Mouse (Mus musculus) liver, embryonic 15.5 days (tissue): Measurements from ENCODE around the gene Chmp3. TPM values are rescaled to one million over a fixed set of nuclear protein-coding genes. Genes with fewer than 3 reads are reported as not detected.
A peak's percentile ranks its signal among the peaks of the same experiment; 100 is the strongest.

Source experiments
- ATAC-seq: fragments of 200-750 bp; cut with Nextera tagmentation; 2 replicates; pipeline ENCODE4 v1.8.0; 2017; ENCODE audit warnings: moderate number of reproducible peaks, mild to moderate bottlenecking, moderate library complexity; ENCODE audit not compliant: insufficient read depth
- H3K27ac ChIP-seq: fragments of 300-500 bp; sonication (generic); replicated peaks from 2 replicates; pipeline ENCODE4 v1.5.1; 2015; ENCODE audit warnings: mild to moderate bottlenecking, inconsistent platforms
- H3K27me3 ChIP-seq: fragments of 300-500 bp; sonication (generic); 2 replicates; pipeline ENCODE4 v1.6.1; 2015; ENCODE audit warnings: mild to moderate bottlenecking, inconsistent platforms
- H3K36me3 ChIP-seq: fragments of 300-500 bp; sonication (generic); replicated peaks from 2 replicates; pipeline ENCODE4 v1.6.1; 2015; ENCODE audit warnings: moderate library complexity, mild to moderate bottlenecking, inconsistent platforms
- H3K4me1 ChIP-seq: fragments of 300-500 bp; sonication (generic); replicated peaks from 2 replicates; pipeline ENCODE4 v1.6.1; 2015; ENCODE audit warnings: inconsistent platforms
- H3K4me2 ChIP-seq: fragments of 300-500 bp; sonication (generic); 2 replicates; pipeline ENCODE4 v1.6.1; 2015; ENCODE audit warnings: moderate library complexity, mild to moderate bottlenecking, inconsistent platforms
- H3K4me3 ChIP-seq: fragments of 300-500 bp; sonication (generic); replicated peaks from 2 replicates; pipeline ENCODE4 v1.5.1; 2015; ENCODE audit warnings: mild to moderate bottlenecking, inconsistent platforms
- H3K9ac ChIP-seq: fragments of 300-500 bp; sonication (generic); 2 replicates; pipeline ENCODE4 v1.6.1; 2015; ENCODE audit warnings: moderate library complexity, mild to moderate bottlenecking, inconsistent platforms
- H3K9me3 ChIP-seq: fragments of 300-500 bp; sonication (generic); replicated peaks from 2 replicates; pipeline ENCODE4 v1.6.1; 2016; ENCODE audit warnings: inconsistent platforms
- WGBS: fragments of 180-500 bp; shearing (Covaris S2); methylation state at CpG from one replicate; pipeline ENCODE4 v1.1.7; 2015; ENCODE audit warnings: mixed read lengths; ENCODE audit not compliant: insufficient replicate concordance; 5-methylcytosine and 5-hydroxymethylcytosine counted together
- polyA plus RNA-seq: library from polyadenylated mRNA; unstranded; fragments of >200 nt; fragmentation: Nextera tagmentation; extraction: Ambion mirVana; gene quantifications from 2 replicates; pipeline ENCODE4 v1.2.1, GENCODE M21; 2015

Chmp3 gene
- polyA plus RNA-seq, 1 experiment from 2014 or later = 31.0 TPM

DNA sequence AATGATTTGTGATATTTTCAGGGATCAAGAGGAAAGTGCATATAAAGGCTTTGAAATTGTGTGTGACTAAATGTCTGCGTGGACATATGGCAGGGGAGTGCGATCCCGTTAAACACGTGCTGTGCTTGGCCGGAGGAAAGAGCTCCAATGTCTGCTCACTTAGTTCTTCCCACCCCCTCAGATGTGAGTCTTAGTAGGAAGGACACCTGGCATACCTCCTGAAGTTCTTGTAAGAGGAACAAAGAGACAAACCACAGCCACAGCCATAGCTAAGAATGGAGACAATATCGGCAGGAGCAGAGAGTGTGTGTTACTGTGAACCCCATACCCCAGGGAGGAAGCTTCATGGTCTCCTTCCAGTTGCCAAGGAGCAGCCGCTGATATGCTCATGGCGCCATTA lies 13.4 kb upstream of the Chmp3 start:
- Histone ChIP-seq H3K27me3 (no peaks in the 10 kb centered on the region), H3K4me3 (no peak overlapping the region), H3K4me1 (no peaks in the 10 kb centered on the region), H3K4me2 (no peak overlapping the region), H3K27ac (no peak overlapping the region), H3K9ac (no peak overlapping the region), H3K9me3 (no peaks in the 10 kb centered on the region), H3K36me3 (no peaks in the 10 kb centered on the region)
- ATAC-seq = no peak
- 72% methylated on average over 8 of the region's 8 CpGs for WGBS

DNA sequence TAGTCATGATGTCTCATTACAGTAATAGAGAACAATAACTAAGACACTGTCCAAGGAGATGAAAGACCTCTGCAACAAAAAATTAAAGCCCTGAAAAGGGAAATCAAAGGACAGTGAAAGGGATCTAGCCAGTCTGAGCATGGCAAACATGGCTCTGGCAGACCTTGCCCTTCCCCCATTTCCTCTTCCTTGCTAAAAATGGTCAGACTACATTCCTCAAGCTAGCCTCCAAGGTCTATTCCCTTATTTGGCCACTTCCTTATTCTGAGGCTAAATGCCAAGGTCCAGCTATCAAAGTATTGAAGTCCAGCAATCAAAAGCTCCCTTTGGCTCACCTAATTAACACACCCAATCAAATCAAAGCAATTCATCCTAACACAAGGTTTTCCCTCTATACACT lies 6.3 kb upstream of the Chmp3 start:
- no peak for ATAC-seq
- Histone ChIP-seq H3K4me2 (no peak overlapping the region), H3K4me1 (no peaks in the 10 kb centered on the region)

DNA sequence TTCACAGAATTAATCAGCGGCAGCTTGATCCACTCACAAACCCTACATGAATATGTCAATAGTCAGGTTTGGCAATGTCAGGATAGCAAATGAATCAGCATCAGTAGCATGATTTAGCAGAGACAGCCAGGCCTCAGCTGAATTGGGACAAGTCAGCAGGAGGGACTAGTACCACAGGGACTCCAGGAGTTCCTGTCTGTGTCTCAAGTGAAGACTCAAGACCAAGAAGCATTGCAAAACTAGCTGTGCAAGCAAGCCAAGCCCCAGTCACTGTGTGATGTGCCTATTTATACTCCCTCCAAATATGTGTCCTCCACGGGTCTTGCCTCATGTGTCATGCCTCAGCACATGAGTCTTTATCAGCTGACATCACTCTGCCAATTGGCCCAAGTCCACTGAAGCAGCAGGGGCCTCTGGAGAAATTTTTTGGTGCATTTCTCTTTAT lies 11.9 kb downstream of the Chmp3 start:
- Histone ChIP-seq H3K4me1 (peaks cover 3% of the 10 kb centered on the region; the same call in 1 of the 2 replicates), H3K4me3 (no peak overlapping the region), H3K9me3 (no peaks in the 10 kb centered on the region), H3K27ac (no peak overlapping the region), H3K4me2 (no peak overlapping the region), H3K36me3 (peaks cover 9% of the 10 kb centered on the region), H3K9ac (no peak overlapping the region), H3K27me3 (no peaks in the 10 kb centered on the region)
- 58% methylated on average over 2 of the region's 2 CpGs for WGBS
- ATAC-seq = 0 out of 2 replicates have a peak, but pooled peaks have one; percentile 22

More for the DNA sequence above, 6.3 kb upstream of the Chmp3 start:
- Histone ChIP-seq H3K27ac (no peak overlapping the region), H3K27me3 (peaks cover 12% of the 10 kb centered on the region), H3K36me3 (no peaks in the 10 kb centered on the region), H3K9me3 (no peaks in the 10 kb centered on the region), H3K4me3 (no peak overlapping the region), H3K9ac (no peak overlapping the region)

DNA sequence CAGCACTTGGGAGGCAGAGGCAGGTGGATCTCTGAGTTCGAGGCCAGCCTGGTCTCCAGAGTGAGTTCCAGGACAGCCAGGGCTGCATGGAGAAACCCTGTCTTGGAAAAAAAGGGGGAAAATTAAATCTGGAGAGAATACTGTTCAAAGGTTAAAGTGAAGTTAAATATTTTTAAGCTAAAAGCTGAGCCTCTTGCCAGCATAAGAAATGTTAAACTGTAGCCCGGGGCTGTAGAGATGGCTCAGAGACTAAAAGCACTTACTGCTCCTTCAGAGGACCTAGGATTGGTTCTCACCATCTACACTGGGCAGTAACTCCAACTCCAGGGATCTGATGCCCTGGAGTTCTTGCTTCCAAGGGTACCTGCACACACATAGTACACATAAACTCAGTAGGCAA lies 13.2 kb downstream of the Chmp3 start:
- Histone ChIP-seq H3K4me3 (no peak overlapping the region), H3K4me2 (no peak overlapping the region), H3K27me3 (no peaks in the 10 kb centered on the region), H3K9ac (no peak overlapping the region), H3K9me3 (no peaks in the 10 kb centered on the region), H3K4me1 (peaks cover 3% of the 10 kb centered on the region; the same call in 1 of the 2 replicates), H3K36me3 (peaks cover 19% of the 10 kb centered on the region), H3K27ac (no peak overlapping the region)
- WGBS = 81% methylated on average over 2 of the region's 2 CpGs
- ATAC-seq = no peak

DNA sequence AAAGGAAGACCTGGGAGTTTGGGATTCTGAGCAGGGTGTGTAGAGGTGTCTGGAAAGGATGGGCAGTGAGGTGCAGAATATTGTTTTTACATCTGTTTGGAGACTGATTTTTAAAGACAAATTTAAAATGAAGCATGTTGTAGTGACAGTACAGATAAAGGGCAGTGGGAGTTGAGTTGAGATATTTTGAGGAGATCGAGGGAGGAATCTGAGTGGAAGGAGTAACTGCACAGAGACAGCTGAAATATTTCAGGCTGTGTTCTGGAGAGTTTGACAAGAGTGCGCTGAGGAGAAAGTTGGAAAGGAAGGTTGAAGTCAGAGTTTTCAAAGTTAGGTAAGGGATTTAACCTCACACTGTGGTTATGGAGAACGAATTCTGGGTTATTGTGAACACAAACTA lies 25.0 kb downstream of the Chmp3 start:
- Histone ChIP-seq H3K4me2 (no peak overlapping the region), H3K4me3 (no peak overlapping the region), H3K27ac (no peak overlapping the region), H3K9me3 (no peaks in the 10 kb centered on the region), H3K27me3 (no peaks in the 10 kb centered on the region), H3K9ac (no peak overlapping the region), H3K36me3 (peaks cover 24% of the 10 kb centered on the region), H3K4me1 (no peaks in the 10 kb centered on the region)
- WGBS = 74% methylated on average over 3 of the region's 3 CpGs
- no peak for ATAC-seq

DNA sequence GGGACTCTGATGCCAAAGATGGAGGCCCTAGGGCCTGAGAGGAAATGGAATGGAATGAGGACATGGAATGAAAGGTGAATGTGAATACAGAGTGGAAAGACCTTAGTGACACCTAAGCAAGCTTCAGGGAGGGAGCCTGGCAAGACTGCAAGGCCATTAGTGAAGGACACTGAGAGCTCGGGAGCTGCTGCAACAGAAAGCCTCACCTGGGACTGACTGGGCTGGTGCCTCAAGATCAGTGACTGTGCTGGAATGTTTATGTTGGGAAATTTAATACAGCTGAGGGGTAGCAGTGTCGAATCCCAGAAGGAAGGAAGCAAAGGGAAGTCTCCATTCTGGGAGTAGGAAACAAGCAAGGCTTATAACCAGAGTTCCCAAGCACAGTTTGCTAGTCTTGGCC lies 25.4 kb downstream of the Chmp3 start:
- Histone ChIP-seq H3K4me2 (no peak overlapping the region), H3K36me3 (peaks cover 28% of the 10 kb centered on the region), H3K27ac (no peak overlapping the region), H3K27me3 (no peaks in the 10 kb centered on the region), H3K9ac (no peak overlapping the region), H3K9me3 (no peaks in the 10 kb centered on the region), H3K4me3 (no peak overlapping the region), H3K4me1 (no peaks in the 10 kb centered on the region)
- 65% methylated on average over 2 of the region's 2 CpGs for WGBS
- no peak for ATAC-seq

DNA sequence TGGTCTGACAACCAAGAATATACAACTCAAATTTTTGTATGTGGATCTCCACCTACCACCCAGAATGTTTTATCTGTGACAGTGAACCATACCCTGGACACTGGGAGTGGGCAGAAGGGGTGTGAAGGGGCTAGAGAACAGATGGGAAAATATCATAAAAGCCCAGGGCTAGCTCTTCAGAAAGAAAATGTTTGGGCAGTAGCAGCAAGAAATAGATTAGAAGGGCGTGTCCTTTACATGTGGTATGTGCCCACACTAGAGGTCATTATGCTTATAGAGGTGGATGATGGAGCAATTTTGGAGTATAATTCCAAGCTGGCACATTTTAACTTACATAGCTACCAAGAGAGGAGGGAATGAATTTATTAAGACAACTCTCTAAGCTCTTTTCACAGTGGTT lies 31.8 kb downstream of the Chmp3 start:
- no peak overlapping the region for H3K4me3 ChIP-seq
- H3K9ac ChIP-seq = no peak overlapping the region
- peak overlapping the region; percentile 64 for H3K27ac ChIP-seq
- ATAC-seq = peak; percentile 51
- peaks cover 16% of the 10 kb centered on the region for H3K4me1 ChIP-seq
- no peaks in the 10 kb centered on the region for H3K27me3 ChIP-seq
- 53% methylated on average over 1 of the region's 1 CpGs for WGBS
- H3K9me3 ChIP-seq = no peaks in the 10 kb centered on the region
- H3K4me2 ChIP-seq = no peak overlapping the region
- peaks cover 60% of the 10 kb centered on the region for H3K36me3 ChIP-seq

DNA sequence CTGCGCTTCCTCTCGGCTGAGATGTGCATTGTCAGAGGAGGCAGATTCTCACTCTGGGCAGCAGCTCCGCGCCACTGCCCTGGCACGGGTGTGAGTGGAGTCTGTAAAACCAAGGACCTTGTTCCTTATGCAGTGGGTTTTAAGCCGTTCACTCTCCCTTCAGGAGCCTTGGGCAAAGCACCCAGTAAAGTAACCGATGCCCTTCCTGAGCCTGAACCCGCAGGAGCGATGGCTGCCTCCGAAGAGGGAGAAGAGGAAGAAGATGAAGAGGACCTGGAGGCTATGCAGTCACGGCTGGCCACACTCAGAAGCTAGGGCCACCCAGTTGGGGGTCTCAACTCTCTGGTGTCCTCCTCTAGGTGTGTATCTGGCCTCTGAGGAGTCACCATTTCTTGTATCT lies 35.9 kb downstream of the Chmp3 start:
- no peak overlapping the region for H3K4me2 ChIP-seq
- H3K9ac ChIP-seq = no peak overlapping the region
- H3K27ac ChIP-seq = no peak overlapping the region
- no peak overlapping the region for H3K4me3 ChIP-seq
- no peaks in the 10 kb centered on the region for H3K27me3 ChIP-seq
- H3K9me3 ChIP-seq = no peaks in the 10 kb centered on the region
- no peak for ATAC-seq
- peaks cover 59% of the 10 kb centered on the region for H3K36me3 ChIP-seq
- WGBS = 87% methylated on average over 11 of the region's 11 CpGs
- H3K4me1 ChIP-seq = peaks cover 13% of the 10 kb centered on the region

DNA sequence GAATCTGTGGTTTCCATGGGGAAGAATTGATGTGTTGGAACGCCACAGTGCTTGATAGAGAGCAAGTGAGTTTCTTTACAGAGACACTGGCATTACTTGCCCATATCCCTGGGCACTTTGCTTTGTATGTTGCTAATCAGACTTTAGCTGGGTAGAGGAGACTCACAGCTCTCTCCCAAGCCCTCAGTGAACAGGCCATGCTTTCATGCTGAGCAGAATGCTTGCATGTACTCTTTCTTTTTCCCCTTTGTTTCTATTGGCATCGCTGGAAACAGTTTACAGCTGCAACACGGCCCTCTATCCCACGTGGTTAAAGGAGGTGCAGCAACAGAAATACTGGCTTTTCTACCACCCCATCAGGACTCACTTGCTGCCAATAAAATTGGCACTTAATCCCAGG lies 39.6 kb downstream of the Chmp3 start:
- Histone ChIP-seq H3K36me3 (peaks cover 61% of the 10 kb centered on the region), H3K27ac (no peak overlapping the region), H3K27me3 (no peaks in the 10 kb centered on the region), H3K4me1 (no peaks in the 10 kb centered on the region), H3K9me3 (no peaks in the 10 kb centered on the region), H3K4me3 (no peak overlapping the region), H3K9ac (no peak overlapping the region), H3K4me2 (no peak overlapping the region)
- WGBS = 75% methylated on average over 4 of the region's 4 CpGs
- no peak for ATAC-seq

DNA sequence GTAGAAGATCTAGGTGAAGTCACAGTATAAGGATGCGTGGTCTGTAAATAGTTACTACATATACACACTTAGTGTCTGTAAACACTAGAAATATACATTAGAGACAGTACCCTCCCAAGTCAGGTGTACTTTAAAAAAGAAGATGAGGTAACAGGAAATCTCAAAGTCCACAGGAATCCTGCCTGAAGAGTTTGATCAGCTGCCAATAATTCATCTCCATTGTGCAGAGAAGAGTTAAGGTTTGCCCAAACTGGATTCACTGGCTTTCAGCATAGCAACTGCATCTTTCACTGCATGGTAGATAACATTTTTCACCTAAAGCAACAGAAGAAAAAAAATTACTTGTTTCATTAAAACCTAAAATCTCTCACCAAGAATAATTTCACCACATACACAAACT lies 45.8 kb downstream of the Chmp3 start:
- Histone ChIP-seq H3K4me3 (no peak overlapping the region), H3K4me1 (no peaks in the 10 kb centered on the region), H3K9ac (no peak overlapping the region), H3K27me3 (no peaks in the 10 kb centered on the region), H3K9me3 (no peaks in the 10 kb centered on the region), H3K36me3 (peaks cover 81% of the 10 kb centered on the region), H3K27ac (no peak overlapping the region), H3K4me2 (no peak overlapping the region)
- WGBS = 89% methylated on average over 1 of the region's 1 CpGs
- no peak for ATAC-seq

DNA sequence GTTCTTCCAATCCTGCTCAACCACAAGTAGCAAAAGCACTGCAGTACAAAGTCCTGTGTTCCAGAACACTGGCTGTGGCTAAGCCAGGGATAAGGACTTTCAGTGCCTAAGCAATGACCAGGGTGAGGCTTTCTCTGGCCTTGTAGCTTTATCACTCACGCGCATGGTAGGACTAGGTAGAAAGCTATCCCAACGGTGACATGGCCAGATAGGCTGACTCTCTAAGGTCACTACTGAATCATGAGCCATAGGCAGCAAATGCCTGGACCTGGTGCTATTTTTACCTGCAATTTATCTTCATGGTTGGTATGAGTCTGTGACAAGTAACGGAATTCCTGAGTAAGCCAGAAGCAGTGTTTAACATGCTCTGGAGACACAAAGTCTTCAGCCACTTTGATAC lies 46.6 kb downstream of the Chmp3 start:
- peaks cover 89% of the 10 kb centered on the region for H3K36me3 ChIP-seq
- no peak overlapping the region for H3K27ac ChIP-seq
- no peak for ATAC-seq
- H3K9ac ChIP-seq = no peak overlapping the region
- WGBS = 84% methylated on average over 4 of the region's 4 CpGs
- H3K9me3 ChIP-seq = no peaks in the 10 kb centered on the region
- H3K4me1 ChIP-seq = no peaks in the 10 kb centered on the region
- H3K4me2 ChIP-seq = no peak overlapping the region
- H3K4me3 ChIP-seq = no peak overlapping the region
- no peaks in the 10 kb centered on the region for H3K27me3 ChIP-seq

DNA sequence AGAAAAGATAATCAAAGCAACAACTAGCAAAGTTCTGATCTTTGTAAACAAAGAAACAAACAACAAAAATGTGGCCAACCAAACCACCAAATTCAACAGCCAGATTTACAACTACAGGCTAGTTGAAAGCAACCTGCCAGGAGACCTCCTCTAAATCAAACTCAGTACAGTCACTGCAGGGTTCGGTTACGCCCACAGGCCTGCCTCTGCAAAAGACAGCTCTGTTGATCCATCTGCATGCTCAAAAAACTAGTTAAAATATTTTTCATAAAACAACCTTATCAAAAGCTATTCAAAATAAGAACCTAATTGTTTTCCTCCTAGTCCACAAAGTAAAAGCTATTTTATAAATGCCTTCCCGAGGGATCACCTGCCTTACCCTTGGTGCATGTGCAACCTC lies 64.2 kb downstream of the Chmp3 start:
- ATAC-seq = no peak
- WGBS = 79% methylated on average over 3 of the region's 3 CpGs
- no peak overlapping the region for H3K4me2 ChIP-seq
- peaks cover 24% of the 10 kb centered on the region for H3K4me1 ChIP-seq
- no peak overlapping the region for H3K27ac ChIP-seq
- H3K36me3 ChIP-seq = peaks cover 73% of the 10 kb centered on the region
- H3K4me3 ChIP-seq = no peak overlapping the region
- no peak overlapping the region for H3K9ac ChIP-seq
- H3K9me3 ChIP-seq = no peaks in the 10 kb centered on the region
- no peaks in the 10 kb centered on the region for H3K27me3 ChIP-seq
